Mouse (Mus musculus) left cerebral cortex, adult 18-20 months (tissue): ENCODE measurements at regions not wholly inside any gene's neighbourhood (a gene's known extent, or its start where the extent isn't known, plus 50 kb on each side); places are given as distances from the start of the nearest gene placed in this dataset.
"Not testable (repeated sequence)": the region's sequence is repeated elsewhere in the genome, so short reads cannot be mapped to it uniquely, and the experiment has no call there.

Experiments used
- DNase-seq, 2 experiments: peaks; one replicate each; pipeline ENCODE4 v3.0.0; 2021 to 2022; ENCODE audit warnings: low spot score in 2 of 2, mixed read lengths in 1 of 2

DNA sequence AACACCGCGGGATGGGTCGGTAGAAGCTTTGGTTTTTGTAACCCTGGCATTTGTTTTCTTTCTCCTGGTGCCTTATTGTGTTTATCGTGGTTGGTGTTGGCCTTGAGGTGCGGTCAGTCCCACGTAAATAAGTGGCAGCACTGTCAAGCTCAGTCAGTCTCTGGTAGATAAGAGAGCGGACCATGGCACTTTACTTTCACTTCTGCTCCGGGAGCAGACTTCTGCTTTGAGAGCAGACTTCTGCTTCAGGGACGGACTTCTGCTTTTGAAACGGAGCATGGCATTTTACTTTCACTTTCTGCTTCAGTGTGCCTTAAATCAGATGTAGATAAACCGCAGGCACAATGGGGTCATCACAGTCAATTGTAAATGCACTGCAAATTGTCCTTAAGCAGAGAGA, 54.3 kb upstream of the Ccdc66 start:
- DNase-seq = not testable (repeated sequence)

DNA sequence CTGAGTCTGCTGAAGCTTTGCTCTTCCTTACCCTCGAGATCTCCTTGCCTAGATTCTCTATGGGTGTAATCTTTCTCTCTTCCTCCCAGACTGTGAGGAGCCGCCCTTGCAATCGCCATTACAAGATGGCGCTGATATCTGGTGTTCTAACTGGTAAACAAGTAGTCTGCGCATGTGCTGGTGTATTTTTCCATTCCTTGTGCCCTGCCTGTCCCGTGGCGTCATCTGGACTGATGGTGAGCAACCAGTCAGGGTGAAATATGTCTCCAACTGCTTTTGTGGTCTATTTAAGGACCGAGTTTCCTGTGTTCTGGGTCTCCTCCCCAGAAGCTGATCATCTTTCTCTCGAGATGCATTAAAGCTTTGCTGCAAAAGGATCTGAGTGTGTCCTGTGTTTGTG, 53.7 kb upstream of the Ccdc66 start:
- DNase-seq = not testable (repeated sequence)

DNA sequence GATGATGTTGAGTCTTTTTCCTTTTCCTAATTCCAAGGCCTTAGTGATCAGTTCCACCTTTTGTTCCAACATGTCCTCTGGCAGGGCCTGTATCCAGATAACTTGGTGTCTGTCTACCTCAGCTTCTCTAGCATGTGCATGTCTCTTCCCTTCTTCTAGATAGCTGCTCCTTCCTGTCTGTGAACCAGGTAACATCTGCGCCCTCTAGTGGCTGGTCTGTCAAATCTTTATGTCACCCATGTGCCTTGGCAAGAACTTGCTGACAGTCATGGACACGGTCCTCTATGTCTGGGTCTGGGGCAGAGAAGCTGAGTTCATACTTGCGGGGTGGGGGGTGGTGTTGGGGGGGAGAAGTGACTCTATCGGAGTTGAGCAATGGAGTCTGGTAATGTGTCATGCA, 52.2 kb upstream of the Ccdc66 start:
- DNase-seq = peak; percentile 73 to 75

DNA sequence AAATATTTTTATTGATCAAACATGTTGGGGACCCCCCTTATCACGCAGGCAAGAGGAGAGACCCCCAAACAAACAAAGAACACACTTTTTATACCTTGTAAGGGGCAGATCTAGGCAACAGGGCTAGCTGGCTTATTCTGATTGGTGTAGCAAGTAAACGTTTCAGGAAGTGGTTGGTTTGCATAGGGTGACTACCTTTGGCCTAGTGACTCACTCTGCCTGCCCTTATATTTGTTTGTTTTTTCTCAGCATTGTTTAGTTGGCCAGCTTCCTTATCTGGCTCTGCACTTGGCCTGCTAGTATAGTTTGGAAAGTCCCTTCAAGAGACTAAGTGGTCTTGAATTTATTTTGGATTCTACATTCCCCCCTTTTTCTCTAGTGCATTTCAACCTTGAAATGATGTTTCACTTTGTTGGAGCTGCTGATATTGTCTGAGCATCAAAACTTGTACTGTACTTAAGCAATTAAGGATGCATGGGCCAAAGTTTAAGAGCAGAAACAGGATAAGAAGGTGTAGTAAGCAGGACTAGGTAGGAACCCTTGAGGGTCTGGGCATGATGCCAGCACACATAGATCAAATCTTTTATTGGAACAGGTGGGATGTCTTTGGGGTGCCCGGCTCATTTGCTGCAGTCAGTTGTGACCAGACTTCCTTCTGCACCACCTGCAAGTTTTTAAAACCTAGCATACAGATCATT, 50.7 kb upstream of the Ccdc66 start:
- DNase-seq = no peak
